Mouse (Mus musculus) heart, postnatal 4 days (tissue): ENCODE results near the gene Plce1. TPM values are rescaled to one million over a fixed set of nuclear protein-coding genes. Genes with fewer than 3 reads are reported as not detected.
A peak's percentile ranks its signal among the peaks of the same experiment; 100 is the strongest.

Source experiments
- DNase-seq: peaks from one replicate; pipeline ENCODE4 v3.0.0; 2021
- total RNA-seq, 2 experiments: library from RNA; stranded (reverse); gene quantifications; 2 replicates each; pipeline ENCODE4 v1.2.3; 2021

The Plce1 gene
- total RNA-seq, 2 experiments from 2014 or later: 44.9 to 45.1 TPM

GRCm38 (mm10) chr19:38744546-38744945 is 263.6 kb downstream of the Plce1 start:
- no peak for DNase-seq

- no peak for DNase-seq
Measured at GRCm38 (mm10) chr19:38745810-38746491, 265.0 kb downstream of the Plce1 start.

- DNase-seq: no peak
Measured at GRCm38 (mm10) chr19:38746492-38747014, 265.6 kb downstream of the Plce1 start.

DNA sequence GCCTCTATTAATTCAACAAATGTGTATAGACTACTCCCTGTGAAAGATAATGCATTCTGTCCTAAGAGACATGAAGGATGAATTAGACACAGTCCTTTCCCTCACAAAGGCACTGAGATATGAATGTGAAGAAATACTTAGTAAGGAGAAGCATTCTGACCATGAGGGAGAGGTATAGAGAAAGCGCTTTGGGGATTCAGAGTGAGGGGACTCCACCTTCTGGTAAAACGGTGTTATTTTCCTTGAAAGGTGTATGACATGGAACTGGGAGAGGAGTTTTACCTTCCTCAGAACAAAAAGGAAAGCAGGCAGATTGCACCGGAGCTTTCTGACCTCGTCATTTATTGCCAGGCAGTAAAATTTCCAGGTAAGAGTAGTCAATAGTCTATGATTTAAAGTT is 269.3 kb downstream of the Plce1 start:
- DNase-seq: no peak

- DNase-seq: peak; percentile 22
Measured at GRCm38 (mm10) chr19:38757161-38757560, 276.3 kb downstream of the Plce1 start.

- no peak for DNase-seq
Measured at GRCm38 (mm10) chr19:38758056-38758455, 277.1 kb downstream of the Plce1 start.

GRCm38 (mm10) chr19:38758685-38759472 is 278.0 kb downstream of the Plce1 start:
- peak; percentile 25 for DNase-seq

DNA sequence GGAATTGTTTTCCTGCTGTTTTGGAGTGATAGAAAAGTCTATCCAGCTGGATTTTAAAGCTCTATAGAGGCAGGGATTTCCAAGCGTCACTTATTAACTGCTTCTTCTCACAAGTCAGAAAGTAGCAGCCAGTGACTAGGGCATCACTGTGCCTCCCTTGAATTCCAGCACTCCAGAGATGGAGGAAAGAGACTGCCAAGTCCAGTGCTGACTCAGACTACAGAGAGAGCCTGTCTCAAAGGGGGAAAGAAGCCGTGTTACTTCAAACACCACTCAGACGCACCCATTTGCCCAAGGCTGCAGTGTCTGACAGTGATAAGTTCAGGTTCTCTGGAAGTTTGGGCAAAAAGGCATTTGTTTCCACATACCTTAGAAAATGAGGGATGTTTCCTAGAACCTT is 279.5 kb downstream of the Plce1 start:
- no peak for DNase-seq

- DNase-seq: no peak
Measured at GRCm38 (mm10) chr19:38766306-38766705, 285.4 kb downstream of the Plce1 start.

- DNase-seq: peak; percentile 73
Measured at GRCm38 (mm10) chr19:38775548-38775947, 294.6 kb downstream of the Plce1 start.

- peak; percentile 28 for DNase-seq
Measured at GRCm38 (mm10) chr19:38778805-38779204, 297.9 kb downstream of the Plce1 start.

DNA sequence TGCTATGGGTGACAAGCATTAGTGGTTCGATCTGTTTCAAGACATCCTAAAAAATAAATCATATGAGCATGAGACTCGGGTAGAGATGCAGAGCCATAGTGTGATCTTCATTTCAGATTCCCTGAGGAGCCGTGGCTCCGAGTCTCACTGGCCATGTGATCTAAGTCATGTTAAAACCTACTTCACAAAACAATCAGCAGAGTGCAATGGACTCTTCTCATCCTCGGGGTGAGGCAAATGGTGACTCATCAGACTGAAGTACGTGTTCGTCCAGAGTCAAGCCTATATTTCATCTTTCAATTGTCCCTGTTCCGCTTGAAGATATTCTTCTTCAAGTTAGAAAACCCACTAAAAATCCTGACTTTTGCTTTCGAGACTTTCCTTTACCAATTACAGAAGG is 302.6 kb downstream of the Plce1 start:
- no peak for DNase-seq

- no peak for DNase-seq
Measured at GRCm38 (mm10) chr19:38787756-38788155, 306.8 kb downstream of the Plce1 start.

DNA sequence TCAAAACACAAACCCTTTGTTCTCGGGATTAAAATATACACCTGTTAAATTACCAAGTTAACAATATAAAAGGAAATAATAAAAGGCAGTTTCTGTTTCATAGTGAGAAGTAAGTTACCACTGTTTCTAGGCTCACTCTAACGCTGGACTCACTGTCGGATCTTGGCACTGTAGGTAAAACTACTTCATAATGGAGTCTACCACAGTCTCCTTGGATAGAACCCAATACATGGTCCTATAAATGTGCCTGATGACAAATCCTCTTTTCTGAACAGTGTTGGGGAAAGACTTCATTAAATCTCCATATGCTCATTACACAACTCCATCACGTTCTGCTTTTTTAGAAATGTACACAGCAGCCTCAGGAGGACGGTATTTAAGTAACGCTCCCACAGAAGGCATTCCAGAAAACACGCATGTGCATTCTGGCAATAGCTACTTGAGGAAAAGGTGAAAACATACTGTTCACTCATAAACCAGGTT is 312.7 kb downstream of the Plce1 start:
- no peak for DNase-seq

DNA sequence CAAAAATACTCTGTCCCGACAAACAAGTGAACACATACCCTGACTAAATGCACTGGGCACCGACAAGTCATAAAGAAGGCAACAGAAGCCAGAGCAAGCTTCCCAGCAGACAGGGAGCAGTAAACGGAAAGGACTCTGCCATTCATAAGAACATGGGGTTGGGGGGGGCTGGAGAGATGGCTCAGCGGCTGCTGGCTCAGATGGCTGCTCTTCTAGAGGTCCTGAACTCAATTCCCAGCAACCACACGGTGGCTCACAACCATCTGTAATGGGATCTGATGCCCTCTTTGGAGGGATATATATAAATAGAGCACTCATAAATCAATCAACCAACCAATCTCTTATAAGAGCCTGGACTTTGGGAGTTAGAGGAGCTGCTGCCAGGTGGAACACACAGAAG is 315.6 kb downstream of the Plce1 start:
- DNase-seq: no peak

DNA sequence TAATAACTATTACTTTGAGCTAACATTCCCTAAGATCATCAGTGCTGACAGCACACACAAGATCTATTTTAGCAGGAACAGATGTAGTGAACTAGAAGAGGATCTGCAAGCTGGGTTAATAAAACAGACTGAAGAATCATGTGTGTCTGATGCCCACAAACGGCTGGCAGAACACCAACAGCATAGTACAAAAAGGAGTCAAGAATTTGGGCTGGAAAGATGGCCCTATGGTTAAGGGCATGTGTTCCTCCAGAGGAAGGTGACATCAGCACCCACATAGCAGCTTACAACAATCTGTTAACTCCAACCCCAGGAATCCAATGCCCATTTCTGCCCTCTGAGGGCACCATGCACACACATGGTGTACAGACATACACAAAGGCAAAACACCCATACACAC is 317.4 kb downstream of the Plce1 start:
- DNase-seq: no peak

GRCm38 (mm10) chr19:38798801-38799200 is 317.9 kb downstream of the Plce1 start:
- no peak for DNase-seq

DNA sequence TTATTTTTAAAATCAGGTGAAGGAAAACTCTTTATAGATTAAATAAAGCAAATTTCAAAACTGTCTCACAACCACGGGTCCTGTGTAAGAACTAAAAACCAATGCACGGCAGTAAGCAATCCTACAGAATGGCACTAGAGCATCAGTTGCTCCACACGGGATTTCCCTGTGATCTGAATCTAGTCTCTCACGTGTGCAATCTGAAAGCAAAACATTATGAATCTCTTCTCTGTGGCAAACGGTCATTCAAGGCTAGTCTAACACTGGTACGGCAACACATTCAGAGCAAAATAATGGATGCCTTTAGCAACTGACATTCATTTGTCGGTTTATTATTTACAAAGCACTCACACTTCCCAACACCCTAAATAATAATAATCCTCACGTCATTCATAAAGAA is 337.3 kb downstream of the Plce1 start:
- no peak for DNase-seq

DNA sequence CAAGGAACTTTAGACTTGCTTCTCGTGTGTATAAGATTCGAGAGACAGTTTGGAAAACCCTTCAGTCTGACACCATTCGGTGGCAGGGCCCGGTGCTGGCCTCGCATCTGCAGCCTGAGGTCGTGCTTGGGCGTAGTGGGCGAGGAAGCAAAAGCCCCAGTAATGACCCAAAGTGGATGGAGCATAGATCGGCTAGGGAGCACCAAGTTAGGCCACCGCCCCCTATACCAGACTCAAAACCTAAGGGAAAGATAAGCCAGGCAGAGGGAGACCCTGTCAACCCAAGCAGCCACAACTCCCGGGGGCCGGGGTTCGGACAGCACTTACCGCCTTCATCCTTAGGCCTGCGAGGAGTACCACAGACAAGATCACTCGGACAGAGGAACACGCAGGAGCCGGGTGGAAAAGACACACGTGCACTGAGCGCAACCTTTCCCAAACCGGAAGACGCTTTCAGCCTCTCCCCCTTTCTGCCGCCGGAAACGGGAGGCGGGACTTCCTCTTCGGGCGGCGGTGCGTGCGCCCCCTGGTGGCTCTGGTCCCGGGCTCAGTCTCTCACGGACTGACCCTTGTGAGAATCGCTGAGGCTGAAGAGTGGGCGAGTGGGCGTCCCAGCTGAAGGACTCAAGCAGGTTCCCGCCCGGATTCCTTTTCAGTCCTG is 338.0 kb downstream of the Plce1 start, which contains the start of gene Noc3l:
Gene Noc3l, minus strand, starts transcription at position 472 of the 661 bp plus-strand sequence.
- DNase-seq: peak; percentile 97

DNA sequence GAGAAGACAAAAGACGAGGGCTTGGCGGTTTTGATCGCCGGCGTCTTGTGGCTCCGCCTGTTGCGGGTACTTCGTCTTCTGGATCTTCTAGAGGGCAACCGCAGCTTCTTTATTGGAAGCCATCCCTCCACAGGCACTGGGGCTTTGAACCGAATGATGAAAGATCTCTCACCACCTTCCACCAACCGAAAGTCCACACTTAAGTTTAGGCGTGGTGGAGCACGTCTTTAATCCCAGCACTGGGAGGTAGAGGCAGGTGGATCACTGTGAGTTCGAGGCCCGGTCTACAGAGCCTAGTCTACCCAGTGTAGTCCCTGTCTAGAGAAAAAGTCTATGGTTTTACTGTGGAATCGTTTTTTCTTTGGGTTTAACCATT is 338.5 kb downstream of the Plce1 start:
- DNase-seq: no peak

DNA sequence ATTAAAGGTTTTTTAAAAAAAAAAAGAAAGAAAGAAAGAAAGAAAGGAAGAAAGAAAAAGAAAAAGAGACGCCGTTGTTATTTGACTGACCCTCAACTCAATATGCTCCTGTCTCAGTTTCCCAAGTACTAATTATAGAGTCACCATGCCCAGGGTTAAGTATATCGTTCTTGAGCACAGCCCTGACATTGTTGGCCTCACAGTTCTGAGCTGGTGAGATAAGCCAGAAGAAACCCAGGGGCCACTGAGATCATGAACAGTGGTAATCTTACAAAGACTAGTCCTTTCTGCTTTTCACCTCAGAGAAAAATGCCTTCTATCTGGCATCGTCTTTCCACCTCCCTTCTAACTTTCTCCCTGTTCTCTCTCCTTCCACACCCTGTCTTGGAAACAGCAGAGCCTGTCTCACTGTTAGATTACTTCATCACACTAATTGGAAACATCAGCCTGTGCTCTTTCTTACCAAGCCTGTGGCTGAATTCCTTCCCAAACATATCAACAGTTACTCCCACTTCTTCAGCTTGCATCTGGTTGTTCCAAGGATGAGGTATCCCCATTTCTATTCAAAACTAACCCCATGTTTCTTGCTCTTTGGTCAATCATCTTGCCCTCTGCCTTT is 339.4 kb downstream of the Plce1 start:
- no peak for DNase-seq

GRCm38 (mm10) chr19:38833224-38833623 is 352.3 kb downstream of the Plce1 start:
- DNase-seq: no peak
